Mouse (Mus musculus): ENCODE measurements around the gene Rbms3. TPM values are rescaled to one million over a fixed set of nuclear protein-coding genes. Genes with fewer than 3 reads are reported as not detected.

Gene Rbms3
- polyA plus RNA-seq, 1 experiment from 2014 or later: 8.1 TPM

GRCm38 (mm10) chr9:117442611-117443010, 187.1 kb downstream of the Rbms3 start:
- Histone ChIP-seq H3K4me2 (no peak overlapping the region), H3K9ac (no peak overlapping the region), H3K36me3 (no peaks in the 10 kb centered on the region), H3K4me3 (no peak overlapping the region), H3K27me3 (replicated peaks) (no peaks in the 10 kb centered on the region), H3K4me1 (no peaks in the 10 kb centered on the region), H3K9me3 (replicated peaks) (no peaks in the 10 kb centered on the region), H3K27ac (no peak overlapping the region)
- WGBS (ENCODE audit: insufficient replicate concordance): 71% methylated on average over 7 of the region's 7 CpGs
- no peak for ATAC-seq

- H3K4me3 ChIP-seq: no peak overlapping the region
- ATAC-seq: no peak
- H3K4me1 ChIP-seq: no peaks in the 10 kb centered on the region
- WGBS (ENCODE audit: insufficient replicate concordance): 63% methylated on average over 2 of the region's 2 CpGs
- no peak overlapping the region for H3K27ac ChIP-seq
- no peaks in the 10 kb centered on the region for H3K9me3 ChIP-seq (replicated peaks)
- no peaks in the 10 kb centered on the region for H3K27me3 ChIP-seq (replicated peaks)
- no peak overlapping the region for H3K9ac ChIP-seq
- H3K4me2 ChIP-seq: no peak overlapping the region
- no peaks in the 10 kb centered on the region for H3K36me3 ChIP-seq
These were observed 193.9 kb downstream of the Rbms3 start for GRCm38 (mm10) chr9:117435856-117436255.

- Histone ChIP-seq H3K36me3 (no peaks in the 10 kb centered on the region), H3K27ac (no peak overlapping the region), H3K4me3 (no peak overlapping the region), H3K9ac (no peak overlapping the region), H3K9me3 (replicated peaks) (no peaks in the 10 kb centered on the region), H3K4me2 (no peak overlapping the region), H3K27me3 (replicated peaks) (no peaks in the 10 kb centered on the region), H3K4me1 (no peaks in the 10 kb centered on the region)
- 83% methylated on average over 2 of the region's 2 CpGs for WGBS (ENCODE audit: insufficient replicate concordance)
- no peak for ATAC-seq
These were observed 199.0 kb downstream of the Rbms3 start for GRCm38 (mm10) chr9:117430670-117431069.

GRCm38 (mm10) chr9:117429217-117430105, 200.3 kb downstream of the Rbms3 start:
- no peak for ATAC-seq

GRCm38 (mm10) chr9:117423259-117423658, 206.5 kb downstream of the Rbms3 start:
- Histone ChIP-seq H3K36me3 (no peaks in the 10 kb centered on the region), H3K27ac (no peak overlapping the region), H3K9me3 (replicated peaks) (no peaks in the 10 kb centered on the region), H3K9ac (no peak overlapping the region), H3K4me2 (no peak overlapping the region), H3K27me3 (replicated peaks) (no peaks in the 10 kb centered on the region), H3K4me1 (no peaks in the 10 kb centered on the region), H3K4me3 (no peak overlapping the region)
- WGBS (ENCODE audit: insufficient replicate concordance): 52% methylated on average over 5 of the region's 5 CpGs
- ATAC-seq: no peak

More at GRCm38 (mm10) chr9:117429217-117430105, 200.3 kb downstream of the Rbms3 start:
- no peak overlapping the region for H3K27ac ChIP-seq
- no peaks in the 10 kb centered on the region for H3K36me3 ChIP-seq
- H3K4me3 ChIP-seq: no peak overlapping the region
- H3K9ac ChIP-seq: no peak overlapping the region
- 69% methylated on average over 7 of the region's 7 CpGs for WGBS (ENCODE audit: insufficient replicate concordance)
- no peaks in the 10 kb centered on the region for H3K4me1 ChIP-seq
- no peaks in the 10 kb centered on the region for H3K27me3 ChIP-seq (replicated peaks)
- H3K4me2 ChIP-seq: no peak overlapping the region
- no peaks in the 10 kb centered on the region for H3K9me3 ChIP-seq (replicated peaks)

- Histone ChIP-seq H3K27ac (no peak overlapping the region), H3K9me3 (replicated peaks) (no peaks in the 10 kb centered on the region), H3K4me2 (no peak overlapping the region), H3K4me1 (no peaks in the 10 kb centered on the region), H3K36me3 (no peaks in the 10 kb centered on the region), H3K4me3 (no peak overlapping the region), H3K27me3 (replicated peaks) (no peaks in the 10 kb centered on the region), H3K9ac (no peak overlapping the region)
- ATAC-seq: no peak
- 76% methylated on average over 8 of the region's 8 CpGs for WGBS (ENCODE audit: insufficient replicate concordance)
These were observed 209.7 kb downstream of the Rbms3 start for GRCm38 (mm10) chr9:117419874-117420485.

GRCm38 (mm10) chr9:117413181-117413580, 216.5 kb downstream of the Rbms3 start:
- no peak overlapping the region for H3K9ac ChIP-seq
- no peak overlapping the region for H3K4me2 ChIP-seq
- H3K9me3 ChIP-seq (replicated peaks): no peaks in the 10 kb centered on the region
- no peaks in the 10 kb centered on the region for H3K36me3 ChIP-seq
- 56% methylated on average over 3 of the region's 3 CpGs for WGBS (ENCODE audit: insufficient replicate concordance)
- H3K27me3 ChIP-seq (replicated peaks): no peaks in the 10 kb centered on the region
- ATAC-seq: no peak
- no peak overlapping the region for H3K4me3 ChIP-seq
- no peak overlapping the region for H3K27ac ChIP-seq
- no peaks in the 10 kb centered on the region for H3K4me1 ChIP-seq

GRCm38 (mm10) chr9:117412584-117412983, 217.1 kb downstream of the Rbms3 start:
- H3K27me3 ChIP-seq (replicated peaks): no peaks in the 10 kb centered on the region
- 57% methylated on average over 2 of the region's 2 CpGs for WGBS (ENCODE audit: insufficient replicate concordance)
- H3K4me1 ChIP-seq: no peaks in the 10 kb centered on the region
- no peaks in the 10 kb centered on the region for H3K9me3 ChIP-seq (replicated peaks)
- H3K4me3 ChIP-seq: no peak overlapping the region
- H3K4me2 ChIP-seq: no peak overlapping the region
- no peak for ATAC-seq
- no peak overlapping the region for H3K9ac ChIP-seq
- no peak overlapping the region for H3K27ac ChIP-seq
- H3K36me3 ChIP-seq: no peaks in the 10 kb centered on the region

- peaks cover 15% of the 10 kb centered on the region; the same call in 1 of the 2 replicates for H3K4me1 ChIP-seq
- H3K27ac ChIP-seq: no peak overlapping the region
- ATAC-seq: peak; percentile 46; the same call in 1 of the 2 replicates
- H3K4me2 ChIP-seq: no peak overlapping the region
- H3K9me3 ChIP-seq (replicated peaks): no peaks in the 10 kb centered on the region
- H3K4me3 ChIP-seq: no peak overlapping the region
- no peaks in the 10 kb centered on the region for H3K27me3 ChIP-seq (replicated peaks)
- no peak overlapping the region for H3K9ac ChIP-seq
- WGBS (ENCODE audit: insufficient replicate concordance): 34% methylated on average over 4 of the region's 4 CpGs
- no peaks in the 10 kb centered on the region for H3K36me3 ChIP-seq
These were observed 225.1 kb downstream of the Rbms3 start for GRCm38 (mm10) chr9:117404621-117405020.

GRCm38 (mm10) chr9:117400262-117400671, 229.4 kb downstream of the Rbms3 start:
- ATAC-seq: peak; percentile 65
- Histone ChIP-seq H3K36me3 (no peaks in the 10 kb centered on the region), H3K4me1 (peaks cover 16% of the 10 kb centered on the region; the same call in 1 of the 2 replicates), H3K9me3 (replicated peaks) (no peaks in the 10 kb centered on the region), H3K27ac (no peak overlapping the region), H3K27me3 (replicated peaks) (no peaks in the 10 kb centered on the region), H3K4me3 (no peak overlapping the region), H3K4me2 (no peak overlapping the region), H3K9ac (no peak overlapping the region)
- 8% methylated on average over 7 of the region's 7 CpGs for WGBS (ENCODE audit: insufficient replicate concordance)

GRCm38 (mm10) chr9:117397071-117397470, 232.6 kb downstream of the Rbms3 start:
- no peaks in the 10 kb centered on the region for H3K9me3 ChIP-seq (replicated peaks)
- peaks cover 9% of the 10 kb centered on the region; the same call in 1 of the 2 replicates for H3K4me1 ChIP-seq
- H3K27me3 ChIP-seq (replicated peaks): no peaks in the 10 kb centered on the region
- no peak for ATAC-seq
- H3K27ac ChIP-seq: no peak overlapping the region
- no peaks in the 10 kb centered on the region for H3K36me3 ChIP-seq
- no peak overlapping the region for H3K4me2 ChIP-seq
- H3K9ac ChIP-seq: no peak overlapping the region
- H3K4me3 ChIP-seq: no peak overlapping the region

- Histone ChIP-seq H3K4me3 (no peak overlapping the region), H3K9me3 (replicated peaks) (no peaks in the 10 kb centered on the region), H3K27ac (no peak overlapping the region), H3K4me2 (no peak overlapping the region), H3K9ac (no peak overlapping the region), H3K27me3 (replicated peaks) (no peaks in the 10 kb centered on the region), H3K36me3 (no peaks in the 10 kb centered on the region), H3K4me1 (peaks cover 9% of the 10 kb centered on the region; the same call in 1 of the 2 replicates)
- WGBS (ENCODE audit: insufficient replicate concordance): 62% methylated on average over 8 of the region's 8 CpGs
- ATAC-seq: no peak
These were observed 233.1 kb downstream of the Rbms3 start for GRCm38 (mm10) chr9:117396586-117396985.

All from liver, embryonic 12.5 days (tissue).